11 mouse cellular contexts compared by ENCODE assay signal in genomic region chr16:92411981-92412706, GRCm38 (mm10). TPM values are rescaled to one million over a fixed set of nuclear protein-coding genes. Genes with fewer than 3 reads are reported as not detected.
DNase-seq lines count a peak whose midpoint lies in the region; ATAC-seq and TF ChIP-seq lines count a peak whose summit lies in the region.
"Had no signal": no experiment of that assay in that cellular context is flagged by ENCODE, and none has a peak within 500 bp of the region (broad histone marks: within the 10 kb centered on the region; RNA-seq: fewer than 3 reads in every experiment).

No protein-coding gene starts in this region.

- H3K27me3 ChIP-seq in heart, adult 2 months (ENCODE audit: control insufficient read depth, insufficient read depth, low read length): no peaks in the 10 kb centered on the region
- H3K27me3 ChIP-seq in lung, embryonic 15.5 days: no peaks in the 10 kb centered on the region
- H3K27me3 ChIP-seq in forebrain, embryonic 16.5 days (replicated peaks; ENCODE audit: control insufficient read depth, insufficient read depth, low read length): no peaks in the 10 kb centered on the region
- no peaks in the 10 kb centered on the region for H3K27me3 ChIP-seq in midbrain, embryonic 13.5 days

- TF ChIP-seq POLR2A in heart, adult 2 months (IDR thresholded peaks at IDR 0.05; ENCODE audit: insufficient read depth, low read depth, low read length): no peak

- intact Hi-C loops in heart, adult 2 months (cut with DNase I): loop anchor here (10.0 kb wide), 1 partner anchor 1597 kb away; the partner anchor contains the start of gene Urb1

- WGBS in heart, adult 2 months: 48% methylated on average over 19 of the region's 19 CpGs
- 61% methylated on average over 19 of the region's 19 CpGs for WGBS in lung, embryonic 15.5 days
- WGBS in forebrain, embryonic 16.5 days: 71% methylated on average over 19 of the region's 19 CpGs
- 69% methylated on average over 19 of the region's 19 CpGs for WGBS in midbrain, embryonic 13.5 days

- peak; percentile 59; the same call in 1 of the 2 replicates for ATAC-seq in lung, embryonic 15.5 days (ENCODE audit: borderline replicate concordance, extremely low read depth, low FRiP score, low TSS enrichment)
- 0 out of 2 replicates have a peak, but pooled peaks have one; percentile 20 for ATAC-seq in forebrain, embryonic 16.5 days
- peak; percentile 45 for ATAC-seq in midbrain, embryonic 13.5 days

- no peak for TF ChIP-seq CTCF in heart, adult 2 months (IDR thresholded peaks at IDR 0.05)

- peak overlapping the region; percentile 1; the same call in 1 of the 2 replicates for H3K9ac ChIP-seq in heart, adult 2 months (ENCODE audit: low read depth, low read length)
- H3K9ac ChIP-seq in lung, embryonic 15.5 days: no peak overlapping the region
- H3K9ac ChIP-seq in forebrain, embryonic 16.5 days (replicated peaks; ENCODE audit: low read depth, low read length): no peak overlapping the region
- H3K9ac ChIP-seq in midbrain, embryonic 13.5 days (replicated peaks): no peak overlapping the region; the same call in 1 of the 2 replicates

- DNase-seq in heart, adult 2 months: no peak
- no peak for DNase-seq in heart, adult 8-10 months (ENCODE audit: low spot score)
- no peak for DNase-seq in lung, postnatal 25 days (ENCODE audit: low spot score)
- no peak for DNase-seq in thymus, adult 18-20 months
- DNase-seq in adrenal gland, adult 18-20 months (ENCODE audit: low spot score in 2 of 2): no peak

- H3K4me2 ChIP-seq in lung, embryonic 15.5 days: no peak overlapping the region; the same call in 1 of the 2 replicates
- H3K4me2 ChIP-seq in forebrain, embryonic 16.5 days (ENCODE audit: low read length): no peak overlapping the region
- no peak overlapping the region for H3K4me2 ChIP-seq in midbrain, embryonic 13.5 days (replicated peaks)

- no peaks in the 10 kb centered on the region for H3K9me3 ChIP-seq in lung, embryonic 15.5 days
- H3K9me3 ChIP-seq in forebrain, embryonic 16.5 days (ENCODE audit: control insufficient read depth, low read length): no peaks in the 10 kb centered on the region
- no peaks in the 10 kb centered on the region for H3K9me3 ChIP-seq in midbrain, embryonic 13.5 days

- peaks cover 22% of the 10 kb centered on the region for H3K4me1 ChIP-seq in heart, adult 2 months (ENCODE audit: control insufficient read depth, insufficient read depth, low read length)
- H3K4me1 ChIP-seq in lung, embryonic 15.5 days: peaks cover 52% of the 10 kb centered on the region
- 0 out of 2 replicates have a peak, but pooled peaks cover 2% of the 10 kb centered on the region for H3K4me1 ChIP-seq in forebrain, embryonic 16.5 days (replicated peaks; ENCODE audit: control insufficient read depth, insufficient read depth, low read length)
- peaks cover 25% of the 10 kb centered on the region for H3K4me1 ChIP-seq in midbrain, embryonic 13.5 days (replicated peaks)

- TF ChIP-seq EP300 in heart, adult 2 months (IDR thresholded peaks at IDR 0.05; ENCODE audit: insufficient read depth, low read depth, low read length): no peak

- H3K4me3 ChIP-seq in heart, adult 2 months: no peak overlapping the region
- H3K4me3 ChIP-seq in lung, embryonic 15.5 days: no peak overlapping the region
- H3K4me3 ChIP-seq in forebrain, embryonic 16.5 days (replicated peaks; ENCODE audit: low read length): no peak overlapping the region
- H3K4me3 ChIP-seq in midbrain, embryonic 13.5 days (replicated peaks): no peak overlapping the region

- H3K27ac ChIP-seq in heart, adult 2 months: peak overlapping the region; percentile 49
- H3K27ac ChIP-seq in lung, embryonic 15.5 days: peak overlapping the region; percentile 65
- no peak overlapping the region for H3K27ac ChIP-seq in forebrain, embryonic 16.5 days (ENCODE audit: low read length)
- no peak overlapping the region for H3K27ac ChIP-seq in midbrain, embryonic 13.5 days

- H3K79me2 ChIP-seq in heart, adult 2 months (replicated peaks; ENCODE audit: control insufficient read depth, insufficient read depth, low read length): no peaks in the 10 kb centered on the region

- no peaks in the 10 kb centered on the region for H3K36me3 ChIP-seq in heart, adult 2 months (ENCODE audit: control insufficient read depth, insufficient read depth, low read length)
- no peaks in the 10 kb centered on the region for H3K36me3 ChIP-seq in lung, embryonic 15.5 days
- H3K36me3 ChIP-seq in forebrain, embryonic 16.5 days (ENCODE audit: control insufficient read depth, insufficient read depth): no peaks in the 10 kb centered on the region
- no peaks in the 10 kb centered on the region for H3K36me3 ChIP-seq in midbrain, embryonic 13.5 days

RNA-seq across cellular contexts. Expression of gene Kcne1, which starts 52.9 kb away (rescaled TPM):
- 10 to 100 TPM in 1 of 2 experiments, 1 to 10 TPM in 1; 6.9 to 11.6 TPM for total RNA-seq in heart, adult 2 months (2021)
- polyA plus RNA-seq in heart, adult 2 months (2012; rRNA removed): 34.8 and 36.5 TPM in 2 replicates
- 1 to 10 TPM; 2.7 to 7.8 (median 4.7) TPM for total RNA-seq in heart, adult 8-10 months (2022)
- 1.1 and 1.8 TPM in 2 replicates for polyA plus RNA-seq in lung, embryonic 15.5 days (2015; fragmentation: Nextera tagmentation; extraction: Ambion mirVana)
- 0.10 TPM in 1 of 2 replicates, not detected in the other for polyA plus RNA-seq in forebrain, embryonic 16.5 days (2015; fragmentation: Nextera tagmentation; extraction: Ambion mirVana)
- 0.12 TPM in 1 of 2 replicates, not detected in the other for polyA plus RNA-seq in midbrain, embryonic 13.5 days (2015; fragmentation: Nextera tagmentation; extraction: Ambion mirVana)
- not detected for total RNA-seq in adrenal gland, adult 18-20 months (2021)
- total RNA-seq: gastrocnemius, postnatal 4 days; layer of hippocampus, postnatal 25 days; monocyte, adult 5-6 weeks had no signal

RNA-seq across cellular contexts. Expression of gene Rcan1, which starts 58.5 kb away (rescaled TPM):
- 100 to 1,000 TPM in 1 of 2 experiments, 10 to 100 TPM in 1; 63.0 to 112 TPM for total RNA-seq in heart, adult 2 months (2021)
- 40.7 and 61.8 TPM in 2 replicates for polyA plus RNA-seq in heart, adult 2 months (2012; rRNA removed)
- total RNA-seq in heart, adult 8-10 months (2022): 100 to 1,000 TPM in 1 of 4 experiments, 10 to 100 TPM in 3; 51.0 to 123 (median 71.2) TPM
- polyA plus RNA-seq in lung, embryonic 15.5 days (2015; fragmentation: Nextera tagmentation; extraction: Ambion mirVana): 47.9 and 51.4 TPM in 2 replicates
- 48.1 and 50.7 TPM in 2 replicates for polyA plus RNA-seq in forebrain, embryonic 16.5 days (2015; fragmentation: Nextera tagmentation; extraction: Ambion mirVana)
- polyA plus RNA-seq in midbrain, embryonic 13.5 days (2015; fragmentation: Nextera tagmentation; extraction: Ambion mirVana): 46.8 and 47.4 TPM in 2 replicates
- 10 to 100 TPM; 14.8 to 26.7 TPM for total RNA-seq in adrenal gland, adult 18-20 months (2021)

Comparison
In these comparisons a context has a peak if more than half of its experiments do, and no peak if none do; other contexts are left out.
1. H3K27ac ChIP-seq: peak in heart, adult 2 months (single experiment) and lung, embryonic 15.5 days (single experiment); none in forebrain, embryonic 16.5 days (single experiment) and midbrain, embryonic 13.5 days (single experiment).
2. RNA of gene Kcne1, which starts 52.9 kb away (polyA plus RNA-seq): 34.8 to 36.5 TPM in heart, adult 2 months; 1.1 to 1.8 TPM in lung, embryonic 15.5 days, 0.10 TPM in forebrain, embryonic 16.5 days and 0.12 TPM in midbrain, embryonic 13.5 days; every median in the first group is over 10 times any median in the second.
3. Peak in every context shown above with its lines, with median percentiles within 50 percentile points of each other: ATAC-seq.